Mouse (Mus musculus) G1E (cell line): Measurements from ENCODE around the gene Tmem88. TPM values are rescaled to one million over a fixed set of nuclear protein-coding genes. Genes with fewer than 3 reads are reported as not detected.

Source experiments
- ATAC-seq: 2 replicates; pipeline ENCODE4 v1.8.0; 2016; ENCODE audit warnings: mild to moderate bottlenecking; ENCODE audit not compliant: insufficient number of reproducible peaks, poor library complexity, low FRiP score, severe bottlenecking; ENCODE audit errors: extremely low read depth
- DNase-seq: peaks from one replicate; pipeline ENCODE4 v3.0.0; 2012; ENCODE audit warnings: low spot score
- H3K27me3 ChIP-seq: 2 replicates; pipeline ENCODE4 v1.6.1; 2012; ENCODE audit warnings: mild to moderate bottlenecking, low read length, inconsistent platforms; ENCODE audit not compliant: insufficient read depth
- H3K36me3 ChIP-seq: replicated peaks from 2 replicates; pipeline ENCODE3; 2012; ENCODE audit warnings: mild to moderate bottlenecking, inconsistent platforms
- H3K4me1 ChIP-seq: 2 replicates; pipeline ENCODE4 v1.6.1; 2012; ENCODE audit warnings: low read depth, low read length, inconsistent platforms, mixed read lengths; ENCODE audit not compliant: insufficient read depth
- H3K4me3 ChIP-seq: 2 replicates; pipeline ENCODE4 v1.5.1; 2012; ENCODE audit warnings: low read depth, mild to moderate bottlenecking, inconsistent platforms, low read length, moderate library complexity, mixed read lengths
- H3K9me3 ChIP-seq: replicated peaks from 2 replicates; pipeline ENCODE4 v1.6.1; 2012; ENCODE audit warnings: inconsistent platforms
- CTCF ChIP-seq: IDR thresholded peaks from 2 replicates; pipeline ENCODE4 v1.5.1; 2012; ENCODE audit warnings: low read depth, low read length, inconsistent platforms, mixed read lengths
- GATA1 ChIP-seq: IDR thresholded peaks from 2 replicates; pipeline ENCODE4 v1.6.1; 2012; ENCODE audit warnings: borderline replicate concordance, low read length, inconsistent platforms, mixed read lengths
- GATA2 ChIP-seq: IDR thresholded peaks from 2 replicates; pipeline ENCODE4 v1.6.1; 2012; ENCODE audit warnings: low read depth, low read length, inconsistent platforms, borderline replicate concordance
- POLR2AphosphoS5 ChIP-seq: IDR thresholded peaks from 2 replicates; pipeline ENCODE4 v1.6.1; 2012; ENCODE audit warnings: low read depth, low read length, inconsistent platforms; ENCODE audit not compliant: insufficient replicate concordance
- TAL1 ChIP-seq: conservative IDR thresholded peaks from 2 replicates; pipeline ENCODE4 v1.6.1; 2012; ENCODE audit warnings: low read depth, low read length, inconsistent platforms, mixed read lengths
- polyA plus RNA-seq: library from polyadenylated mRNA; stranded (reverse); fragments of >175 nt; gene quantifications from 2 replicates; pipeline ENCODE4 v1.2.3, GENCODE M21; 2012
- total RNA-seq, 2 experiments: library from RNA; stranded (forward) in 1 of 2; stranded (reverse) in 1 of 2; fragments of 200-1000 nt in 1 of 2; fragments of >200 nt in 1 of 2; fragmentation: Nextera tagmentation in 1 of 2; gene quantifications; 2 replicates each; pipeline ENCODE4 v1.2.3; 2014 to 2017

Gene Tmem88
- total and polyA plus RNA-seq, 3 experiments = 0.93 to 2.6 (median 2.2) TPM

GRCm38 (mm10) chr11:69406867-69407723 lies 9.1 kb upstream of the Tmem88 start:
- ATAC-seq (no peak), DNase-seq (no peak)
- TF ChIP-seq CTCF (no peak), GATA2 (no peak), TAL1 (no peak), GATA1 (no peak), POLR2AphosphoS5 (no peak)
- H3K4me1 ChIP-seq = peaks cover 66% of the 10 kb centered on the region
- H3K9me3 ChIP-seq = no peaks in the 10 kb centered on the region
- peaks cover 71% of the 10 kb centered on the region for H3K36me3 ChIP-seq
- H3K27me3 ChIP-seq = no peaks in the 10 kb centered on the region
- no peak overlapping the region; the same call in 1 of the 2 replicates for H3K4me3 ChIP-seq

GRCm38 (mm10) chr11:69406282-69406681 lies 8.2 kb upstream of the Tmem88 start:
- H3K4me3 ChIP-seq = no peak overlapping the region
- H3K27me3 ChIP-seq = no peaks in the 10 kb centered on the region
- peaks cover 72% of the 10 kb centered on the region for H3K36me3 ChIP-seq
- ATAC-seq (no peak), DNase-seq (no peak)
- H3K9me3 ChIP-seq = peaks cover 3% of the 10 kb centered on the region; the same call in 1 of the 2 replicates
- no peak for TF ChIP-seq GATA1
- no peak for TF ChIP-seq CTCF
- H3K4me1 ChIP-seq = peaks cover 70% of the 10 kb centered on the region

GRCm38 (mm10) chr11:69405397-69406200 lies 7.6 kb upstream of the Tmem88 start:
- Histone ChIP-seq H3K27me3 (no peaks in the 10 kb centered on the region), H3K4me3 (no peak overlapping the region), H3K36me3 (peaks cover 78% of the 10 kb centered on the region), H3K9me3 (peaks cover 5% of the 10 kb centered on the region; the same call in 1 of the 2 replicates), H3K4me1 (peaks cover 72% of the 10 kb centered on the region)
- DNase-seq (no peak), ATAC-seq (no peak)
- TF ChIP-seq GATA2 = no peak
- no peak for TF ChIP-seq GATA1
- no peak for TF ChIP-seq CTCF
- TF ChIP-seq POLR2AphosphoS5 = no peak
- TF ChIP-seq TAL1 = no peak

- no peak for ATAC-seq
- TF ChIP-seq GATA1 (no peak), CTCF (no peak)
- no peak overlapping the region; the same call in 1 of the 2 replicates for H3K4me3 ChIP-seq
- DNase-seq = no peak
- peaks cover 70% of the 10 kb centered on the region for H3K4me1 ChIP-seq
- peaks cover 7% of the 10 kb centered on the region for H3K9me3 ChIP-seq
- H3K27me3 ChIP-seq = no peaks in the 10 kb centered on the region
- H3K36me3 ChIP-seq = peaks cover 86% of the 10 kb centered on the region
Measured at GRCm38 (mm10) chr11:69404595-69405396, 6.8 kb upstream of the Tmem88 start.

GRCm38 (mm10) chr11:69403691-69404594 lies 5.9 kb upstream of the Tmem88 start:
- Histone ChIP-seq H3K9me3 (peaks cover 8% of the 10 kb centered on the region), H3K27me3 (no peaks in the 10 kb centered on the region), H3K4me3 (no peak overlapping the region), H3K36me3 (peaks cover 93% of the 10 kb centered on the region), H3K4me1 (peaks cover 65% of the 10 kb centered on the region)
- TF ChIP-seq CTCF (no peak), POLR2AphosphoS5 (no peak), GATA2 (no peak), GATA1 (no peak), TAL1 (no peak)
- ATAC-seq (no peak), DNase-seq (no peak)
